Mouse (Mus musculus) embryonic facial prominence, embryonic 11.5 days (tissue): ENCODE data around the gene Togaram2. TPM values are rescaled to one million over a fixed set of nuclear protein-coding genes. Genes with fewer than 3 reads are reported as not detected.

ENCODE experiments used
- ATAC-seq: fragments of 200-750 bp; cut with Nextera tagmentation; replicated peaks from 2 replicates; pipeline ENCODE4 v1.8.0; 2017; ENCODE audit warnings: low read depth; ENCODE audit not compliant: insufficient number of reproducible peaks, low FRiP score, low TSS enrichment
- DNase-seq: peaks from one replicate; pipeline ENCODE4 v3.0.0-alpha.2; 2015; ENCODE audit warnings: low spot score
- H3K27ac ChIP-seq: fragments of 300-500 bp; sonication (generic); replicated peaks from 2 replicates; pipeline ENCODE4 v1.5.1; 2014; ENCODE audit warnings: mild to moderate bottlenecking, low read depth, low read length, control low read depth
- H3K27me3 ChIP-seq: fragments of 300-500 bp; sonication (generic); 2 replicates; pipeline ENCODE4 v1.6.1; 2014; ENCODE audit warnings: mild to moderate bottlenecking, low read length, moderate library complexity, mixed read lengths; ENCODE audit not compliant: control insufficient read depth, insufficient read depth
- H3K36me3 ChIP-seq: fragments of 300-500 bp; sonication (generic); replicated peaks from 2 replicates; pipeline ENCODE4 v1.6.1; 2014; ENCODE audit warnings: low read depth, mild to moderate bottlenecking, low read length, moderate library complexity, mixed read lengths; ENCODE audit not compliant: control insufficient read depth, insufficient read depth
- H3K4me1 ChIP-seq: fragments of 300-500 bp; sonication (generic); 2 replicates; pipeline ENCODE4 v1.6.1; 2014; ENCODE audit warnings: low read length, mixed read lengths; ENCODE audit not compliant: control insufficient read depth, insufficient read depth
- H3K4me2 ChIP-seq: fragments of 300-500 bp; sonication (generic); 2 replicates; pipeline ENCODE4 v1.6.1; 2014; ENCODE audit warnings: low read depth, mild to moderate bottlenecking, control low read depth, low read length, moderate library complexity
- H3K4me3 ChIP-seq: fragments of 300-500 bp; sonication (generic); 2 replicates; pipeline ENCODE4 v1.5.1; 2014; ENCODE audit warnings: low read depth, low read length, control low read depth
- H3K9ac ChIP-seq: fragments of 300-500 bp; sonication (generic); replicated peaks from 2 replicates; pipeline ENCODE4 v1.6.1; 2014; ENCODE audit warnings: mild to moderate bottlenecking, control low read depth, low read length
- H3K9me3 ChIP-seq: fragments of 300-500 bp; sonication (generic); replicated peaks from 2 replicates; pipeline ENCODE4 v1.6.1; 2016; ENCODE audit warnings: mild to moderate bottlenecking, low read length, inconsistent platforms, mixed read lengths; ENCODE audit not compliant: control insufficient read depth
- WGBS: fragments of 180-500 bp; shearing (Covaris S2); extraction: QIAGEN DNeasy Blood & Tissue Kit; methylation state at CpG from one replicate; pipeline ENCODE4 v1.1.7; 2014; 5-methylcytosine and 5-hydroxymethylcytosine counted together
- polyA plus RNA-seq: library from polyadenylated mRNA; unstranded; fragments of >200 nt; fragmentation: Nextera tagmentation; extraction: Ambion mirVana; gene quantifications from 2 replicates; pipeline ENCODE4 v1.2.1, GENCODE M21; 2014

Togaram2 gene
- polyA plus RNA-seq, 1 experiment from 2014 or later = not detected

DNA sequence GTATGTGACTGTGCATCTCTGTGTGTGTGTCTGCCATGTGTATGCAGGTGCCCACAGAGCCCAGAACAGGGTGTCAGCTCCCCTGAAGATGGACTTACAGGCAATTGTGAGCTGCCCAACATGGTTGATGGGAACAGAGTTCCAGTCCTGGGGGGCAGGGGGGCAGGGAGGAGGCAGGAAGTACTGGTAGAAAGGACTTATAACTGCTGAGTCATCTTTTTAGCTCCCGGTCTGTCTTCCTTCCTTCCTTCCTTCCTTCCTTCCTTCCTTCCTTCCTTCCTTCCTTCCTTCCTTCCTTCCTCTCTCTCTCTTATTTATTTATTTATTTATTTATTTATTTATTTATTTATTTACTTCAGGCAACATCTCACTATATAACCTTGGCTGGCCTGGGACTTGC, 8.9 kb upstream of the Togaram2 start:
- no peaks in the 10 kb centered on the region for H3K4me1 ChIP-seq
- no peaks in the 10 kb centered on the region for H3K9me3 ChIP-seq
- H3K9ac ChIP-seq = no peak overlapping the region
- no peak overlapping the region for H3K27ac ChIP-seq
- no peak overlapping the region for H3K4me3 ChIP-seq
- no peaks in the 10 kb centered on the region; the same call in 1 of the 2 replicates for H3K36me3 ChIP-seq
- WGBS = 100% methylated on average over 1 of the region's 1 CpGs
- no peak for ATAC-seq
- no peaks in the 10 kb centered on the region for H3K27me3 ChIP-seq
- no peak for DNase-seq
- H3K4me2 ChIP-seq = no peak overlapping the region

DNA sequence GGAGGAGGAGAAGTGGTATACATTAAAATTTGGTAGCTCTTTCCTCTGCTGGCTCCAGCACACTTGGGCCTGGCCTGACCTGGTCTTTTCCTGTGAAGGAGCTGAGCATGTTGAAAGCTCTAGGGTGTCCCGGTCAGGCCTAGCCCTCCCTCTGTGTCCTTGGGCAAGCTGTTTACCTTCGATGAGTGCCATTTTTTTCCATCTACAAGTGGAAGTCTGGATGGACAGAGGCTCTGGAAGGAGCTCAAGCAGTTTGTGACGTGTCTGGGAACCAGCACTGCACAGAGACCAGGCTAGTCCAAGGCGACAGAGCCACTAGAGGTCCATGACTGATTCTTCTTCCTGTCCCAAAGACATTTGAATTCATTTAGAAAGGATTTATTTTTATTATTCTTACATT, 7.9 kb upstream of the Togaram2 start:
- Histone ChIP-seq H3K4me3 (no peak overlapping the region), H3K27ac (no peak overlapping the region), H3K4me2 (no peak overlapping the region), H3K4me1 (no peaks in the 10 kb centered on the region), H3K27me3 (no peaks in the 10 kb centered on the region), H3K9ac (no peak overlapping the region), H3K36me3 (no peaks in the 10 kb centered on the region), H3K9me3 (no peaks in the 10 kb centered on the region)
- DNase-seq (no peak), ATAC-seq (no peak)
- 92% methylated on average over 4 of the region's 4 CpGs for WGBS

DNA sequence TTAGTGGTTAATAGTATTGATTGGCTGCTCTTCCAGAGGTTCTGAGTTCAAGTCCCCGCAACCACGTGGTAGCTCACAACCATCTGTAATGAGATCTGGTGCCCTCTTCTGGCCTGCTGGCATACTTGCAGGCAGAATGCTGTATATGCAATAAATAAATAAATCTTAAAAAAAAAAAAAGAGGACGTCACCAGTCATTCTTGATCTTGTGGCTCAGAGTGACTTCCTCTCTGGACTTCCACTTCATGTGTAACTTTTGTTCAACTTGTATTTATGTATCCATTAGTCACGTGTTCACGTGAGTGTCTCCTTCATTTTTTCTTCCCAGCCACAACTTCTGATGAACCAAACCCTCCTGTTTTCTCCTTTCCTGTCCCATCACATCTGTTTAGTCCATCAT, 3.5 kb upstream of the Togaram2 start:
- H3K9me3 ChIP-seq = no peaks in the 10 kb centered on the region
- DNase-seq (no peak), ATAC-seq (no peak)
- no peak overlapping the region for H3K9ac ChIP-seq
- H3K27me3 ChIP-seq = no peaks in the 10 kb centered on the region
- no peak overlapping the region for H3K27ac ChIP-seq
- H3K4me1 ChIP-seq = no peaks in the 10 kb centered on the region
- no peak overlapping the region for H3K4me2 ChIP-seq
- no peak overlapping the region for H3K4me3 ChIP-seq
- H3K36me3 ChIP-seq = no peaks in the 10 kb centered on the region
- 86% methylated on average over 5 of the region's 5 CpGs for WGBS

GRCm38 (mm10) chr17:71671840-71672546, 1.1 kb upstream of the Togaram2 start:
- ATAC-seq (no peak), DNase-seq (peak; percentile 68)
- 46% methylated on average over 17 of the region's 17 CpGs for WGBS
- no peaks in the 10 kb centered on the region for H3K4me1 ChIP-seq
- H3K4me3 ChIP-seq = no peak overlapping the region
- H3K9me3 ChIP-seq = no peaks in the 10 kb centered on the region
- H3K27me3 ChIP-seq = no peaks in the 10 kb centered on the region
- no peak overlapping the region for H3K9ac ChIP-seq
- no peaks in the 10 kb centered on the region for H3K36me3 ChIP-seq
- H3K4me2 ChIP-seq = no peak overlapping the region
- H3K27ac ChIP-seq = no peak overlapping the region

GRCm38 (mm10) chr17:71673936-71674335, 875 bp downstream of the Togaram2 start:
- no peaks in the 10 kb centered on the region for H3K9me3 ChIP-seq
- H3K36me3 ChIP-seq = no peaks in the 10 kb centered on the region
- WGBS = 83% methylated on average over 9 of the region's 9 CpGs
- no peaks in the 10 kb centered on the region for H3K27me3 ChIP-seq
- no peak overlapping the region for H3K9ac ChIP-seq
- ATAC-seq = no peak
- H3K4me2 ChIP-seq = no peak overlapping the region
- H3K4me1 ChIP-seq = no peaks in the 10 kb centered on the region
- H3K4me3 ChIP-seq = no peak overlapping the region
- no peak for DNase-seq
- no peak overlapping the region for H3K27ac ChIP-seq

- 90% methylated on average over 18 of the region's 18 CpGs for WGBS
Measured at GRCm38 (mm10) chr17:71674886-71675285, 1.8 kb downstream of the Togaram2 start.

DNA sequence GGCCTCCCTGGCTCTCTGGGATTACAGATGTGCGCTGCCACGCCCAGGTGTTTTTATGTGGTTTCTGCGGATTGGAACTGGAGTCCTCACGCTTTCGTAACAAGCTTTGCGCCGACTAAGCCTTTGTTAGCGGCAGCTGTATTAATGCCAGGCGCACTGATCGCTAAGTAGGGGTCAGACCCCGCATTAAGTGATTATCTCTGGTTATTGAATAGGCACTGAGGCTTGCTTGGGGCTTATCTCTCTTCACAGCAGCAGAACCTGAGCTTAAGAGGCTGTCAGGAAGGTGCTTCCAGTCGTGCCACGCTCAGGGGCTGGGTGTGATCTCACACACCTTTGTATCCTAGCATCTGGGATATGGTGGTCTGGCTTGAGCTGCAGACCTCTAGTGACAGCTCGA, 8.6 kb downstream of the Togaram2 start:
- Histone ChIP-seq H3K9me3 (no peaks in the 10 kb centered on the region), H3K9ac (no peak overlapping the region), H3K4me1 (no peaks in the 10 kb centered on the region), H3K4me2 (no peak overlapping the region), H3K4me3 (no peak overlapping the region), H3K36me3 (no peaks in the 10 kb centered on the region), H3K27ac (no peak overlapping the region), H3K27me3 (no peaks in the 10 kb centered on the region)
- ATAC-seq (no peak), DNase-seq (no peak)
- WGBS = 83% methylated on average over 14 of the region's 14 CpGs

More at GRCm38 (mm10) chr17:71674886-71675285, 1.8 kb downstream of the Togaram2 start:
- Histone ChIP-seq H3K27me3 (no peaks in the 10 kb centered on the region), H3K36me3 (no peaks in the 10 kb centered on the region), H3K4me2 (no peak overlapping the region), H3K9me3 (no peaks in the 10 kb centered on the region), H3K27ac (no peak overlapping the region), H3K4me1 (no peaks in the 10 kb centered on the region), H3K4me3 (no peak overlapping the region), H3K9ac (no peak overlapping the region)
- DNase-seq = no peak
- no peak for ATAC-seq

DNA sequence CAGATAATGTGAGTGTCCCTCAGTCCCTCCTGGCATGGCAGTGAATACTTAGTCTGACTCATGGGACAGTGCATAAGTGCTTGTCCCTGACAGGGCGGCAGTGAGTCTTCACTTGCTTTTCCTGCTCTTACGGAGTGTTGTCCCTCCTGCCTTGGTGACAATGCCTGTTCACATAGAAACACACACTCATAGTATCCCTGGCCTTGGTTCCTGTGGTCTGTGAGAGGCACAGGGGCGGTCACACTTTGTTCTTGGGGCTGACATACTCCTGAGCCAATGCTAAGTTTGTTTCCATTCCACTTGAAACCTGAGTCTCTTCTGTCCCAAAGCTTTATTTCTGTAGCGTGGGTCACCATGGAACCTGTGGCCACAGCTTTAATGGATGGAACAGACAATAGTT, 9.3 kb downstream of the Togaram2 start:
- ATAC-seq (no peak), DNase-seq (no peak)
- Histone ChIP-seq H3K4me2 (no peak overlapping the region), H3K9me3 (no peaks in the 10 kb centered on the region), H3K27me3 (no peaks in the 10 kb centered on the region), H3K4me1 (no peaks in the 10 kb centered on the region), H3K9ac (no peak overlapping the region), H3K36me3 (no peaks in the 10 kb centered on the region), H3K4me3 (no peak overlapping the region), H3K27ac (no peak overlapping the region)
- WGBS = 88% methylated on average over 4 of the region's 4 CpGs
